Mouse (Mus musculus) lung, embryonic 14.5 days (tissue): ENCODE data around the gene Sema6d. TPM values are rescaled to one million over a fixed set of nuclear protein-coding genes. Genes with fewer than 3 reads are reported as not detected.
A peak's percentile ranks its signal among the peaks of the same experiment; 100 is the strongest.

ENCODE experiments used
- ATAC-seq: fragments of 200-750 bp; cut with Nextera tagmentation; 2 replicates; pipeline ENCODE4 v1.8.0; 2017; ENCODE audit warnings: mild to moderate bottlenecking, moderate TSS enrichment, moderate library complexity; ENCODE audit not compliant: insufficient read depth
- DNase-seq: peaks from one replicate; pipeline ENCODE4 v3.0.0-alpha.2; 2015
- H3K27ac ChIP-seq: fragments of 300-500 bp; sonication (generic); 2 replicates; pipeline ENCODE4 v1.5.1; 2014; ENCODE audit warnings: low read depth, mild to moderate bottlenecking, moderate library complexity
- H3K27me3 ChIP-seq: fragments of 300-500 bp; sonication (generic); 2 replicates; pipeline ENCODE4 v1.6.1; 2014; ENCODE audit warnings: low read length, control low read depth; ENCODE audit not compliant: insufficient read depth
- H3K36me3 ChIP-seq: fragments of 300-500 bp; sonication (generic); 2 replicates; pipeline ENCODE4 v1.6.1; 2014; ENCODE audit warnings: control low read depth; ENCODE audit not compliant: insufficient read depth
- H3K4me1 ChIP-seq: fragments of 300-500 bp; sonication (generic); 2 replicates; pipeline ENCODE4 v1.6.1; 2014; ENCODE audit warnings: antibody characterized with exemption, control low read depth; ENCODE audit not compliant: insufficient read depth
- H3K4me2 ChIP-seq: fragments of 300-500 bp; sonication (generic); 2 replicates; pipeline ENCODE4 v1.6.1; 2014; ENCODE audit warnings: mild to moderate bottlenecking
- H3K4me3 ChIP-seq: fragments of 300-500 bp; sonication (generic); 2 replicates; pipeline ENCODE4 v1.5.1; 2014; ENCODE audit warnings: low read depth, low read length
- H3K9ac ChIP-seq: fragments of 300-500 bp; sonication (generic); 2 replicates; pipeline ENCODE4 v1.6.1; 2014
- H3K9me3 ChIP-seq: fragments of 300-500 bp; sonication (generic); 2 replicates; pipeline ENCODE4 v1.6.1; 2016; ENCODE audit warnings: low read depth, low read length, control low read depth
- CTCF ChIP-seq: IDR thresholded peaks from 2 replicates; pipeline ENCODE4 v1.5.1; 2016; ENCODE audit warnings: antibody characterized with exemption, low read depth
- WGBS: fragments of 180-500 bp; shearing (Covaris S2); extraction: QIAGEN DNeasy Blood & Tissue Kit; methylation state at CpG from one replicate; pipeline ENCODE4 v1.1.7; 2014; 5-methylcytosine and 5-hydroxymethylcytosine counted together
- polyA plus RNA-seq: library from polyadenylated mRNA; unstranded; fragments of >200 nt; fragmentation: Nextera tagmentation; extraction: Ambion mirVana; gene quantifications from 2 replicates; pipeline ENCODE4 v1.2.1, GENCODE M21; 2014

Sema6d gene
- polyA plus RNA-seq, 1 experiment from 2014 or later: 26.7 TPM

DNA sequence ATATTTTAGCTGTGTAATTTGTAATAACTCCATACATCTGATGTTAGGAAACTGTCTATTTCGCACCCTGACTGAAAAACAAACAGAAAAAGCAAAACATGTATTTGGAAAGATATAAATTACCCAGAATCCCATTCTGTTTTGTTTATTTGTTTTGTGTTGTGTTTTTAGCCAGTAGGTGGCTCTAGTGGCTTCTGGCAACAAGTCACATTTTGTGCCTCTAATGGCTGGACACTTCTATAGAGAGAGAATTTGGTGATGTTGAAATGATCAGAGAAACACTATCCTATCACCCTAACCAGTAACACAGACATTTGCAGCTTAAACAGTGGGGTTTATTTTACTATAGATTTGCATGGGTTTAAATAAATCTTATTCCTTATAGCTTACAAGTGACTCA is 515.6 kb downstream of the Sema6d start:
- no peak overlapping the region for H3K4me2 ChIP-seq
- no peak overlapping the region for H3K9ac ChIP-seq
- TF ChIP-seq CTCF: peak; percentile 25; the same call in 1 of the 2 replicates
- no peak for ATAC-seq
- 78% methylated on average over 1 of the region's 1 CpGs for WGBS
- no peak overlapping the region for H3K4me3 ChIP-seq
- H3K36me3 ChIP-seq: no peaks in the 10 kb centered on the region
- DNase-seq: peak; percentile 27
- H3K27me3 ChIP-seq: no peaks in the 10 kb centered on the region
- H3K4me1 ChIP-seq: no peaks in the 10 kb centered on the region
- H3K27ac ChIP-seq: no peak overlapping the region
- no peaks in the 10 kb centered on the region for H3K9me3 ChIP-seq

DNA sequence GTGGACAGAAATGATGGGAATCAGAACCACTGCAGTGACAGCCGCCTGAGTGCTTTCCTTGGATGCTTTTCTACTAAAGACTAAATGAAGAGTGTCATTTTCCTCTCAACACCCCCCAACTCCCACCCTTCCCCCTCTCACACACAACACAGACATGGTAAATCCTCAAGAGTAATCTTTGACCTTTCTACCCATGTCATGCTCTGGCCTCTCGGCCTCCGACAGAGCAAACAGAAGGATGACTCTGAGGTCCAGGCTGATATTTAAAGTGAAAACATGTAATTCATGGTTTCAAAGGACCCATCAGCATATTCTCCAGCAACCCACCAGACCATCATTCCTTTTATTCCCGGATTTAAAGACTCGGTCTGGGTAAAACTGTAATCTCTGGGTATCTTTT is 518.2 kb downstream of the Sema6d start:
- 61% methylated on average over 5 of the region's 5 CpGs for WGBS
- TF ChIP-seq CTCF: no peak

GRCm38 (mm10) chr2:124608546-124608945 is 518.8 kb downstream of the Sema6d start:
- no peak overlapping the region for H3K9ac ChIP-seq
- H3K36me3 ChIP-seq: no peaks in the 10 kb centered on the region
- H3K9me3 ChIP-seq: no peaks in the 10 kb centered on the region
- H3K4me1 ChIP-seq: peaks cover 3% of the 10 kb centered on the region; the same call in 1 of the 2 replicates
- peak overlapping the region; percentile 80; the same call in 1 of the 2 replicates for H3K4me2 ChIP-seq
- no peak for TF ChIP-seq CTCF
- H3K4me3 ChIP-seq: no peak overlapping the region
- H3K27ac ChIP-seq: no peak overlapping the region
- DNase-seq: peak; percentile 36
- no peaks in the 10 kb centered on the region for H3K27me3 ChIP-seq
- ATAC-seq: no peak
- 46% methylated on average over 4 of the region's 4 CpGs for WGBS

More for the DNA sequence above, 518.2 kb downstream of the Sema6d start:
- Histone ChIP-seq H3K9me3 (no peaks in the 10 kb centered on the region), H3K4me1 (peaks cover 2% of the 10 kb centered on the region; the same call in 1 of the 2 replicates), H3K36me3 (no peaks in the 10 kb centered on the region), H3K9ac (no peak overlapping the region), H3K27ac (no peak overlapping the region), H3K4me3 (no peak overlapping the region), H3K27me3 (no peaks in the 10 kb centered on the region), H3K4me2 (no peak overlapping the region)
- no peak for ATAC-seq
- no peak for DNase-seq

DNA sequence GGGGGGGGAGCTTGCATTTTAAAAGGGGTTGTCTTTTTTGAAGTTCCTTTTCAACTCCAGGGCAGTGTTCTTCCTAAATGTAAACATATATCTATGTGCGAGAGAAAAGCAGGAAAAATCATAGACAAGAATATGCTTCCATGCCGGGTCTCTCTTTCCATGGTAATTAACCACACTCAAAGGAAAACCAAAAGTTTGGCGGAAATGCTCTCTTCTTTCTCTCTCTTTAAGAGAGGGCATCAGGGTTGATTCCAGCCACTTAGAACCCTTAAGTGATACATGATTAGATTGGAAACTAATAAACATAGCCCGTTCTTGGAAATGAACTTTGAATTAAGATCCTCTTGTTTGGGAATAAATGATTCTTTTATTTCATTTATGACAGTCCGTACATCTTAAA is 519.2 kb downstream of the Sema6d start:
- WGBS: 13% methylated on average over 5 of the region's 5 CpGs
- Histone ChIP-seq H3K4me2 (peak overlapping the region; percentile 80), H3K4me3 (peak overlapping the region; percentile 75), H3K9me3 (no peaks in the 10 kb centered on the region), H3K4me1 (peaks cover 8% of the 10 kb centered on the region; the same call in 1 of the 2 replicates), H3K27me3 (no peaks in the 10 kb centered on the region), H3K36me3 (no peaks in the 10 kb centered on the region), H3K9ac (peak overlapping the region; percentile 83; the same call in 1 of the 2 replicates), H3K27ac (peak overlapping the region; percentile 98; the same call in 1 of the 2 replicates)
- DNase-seq: peak; percentile 50
- TF ChIP-seq CTCF: no peak
- no peak for ATAC-seq

DNA sequence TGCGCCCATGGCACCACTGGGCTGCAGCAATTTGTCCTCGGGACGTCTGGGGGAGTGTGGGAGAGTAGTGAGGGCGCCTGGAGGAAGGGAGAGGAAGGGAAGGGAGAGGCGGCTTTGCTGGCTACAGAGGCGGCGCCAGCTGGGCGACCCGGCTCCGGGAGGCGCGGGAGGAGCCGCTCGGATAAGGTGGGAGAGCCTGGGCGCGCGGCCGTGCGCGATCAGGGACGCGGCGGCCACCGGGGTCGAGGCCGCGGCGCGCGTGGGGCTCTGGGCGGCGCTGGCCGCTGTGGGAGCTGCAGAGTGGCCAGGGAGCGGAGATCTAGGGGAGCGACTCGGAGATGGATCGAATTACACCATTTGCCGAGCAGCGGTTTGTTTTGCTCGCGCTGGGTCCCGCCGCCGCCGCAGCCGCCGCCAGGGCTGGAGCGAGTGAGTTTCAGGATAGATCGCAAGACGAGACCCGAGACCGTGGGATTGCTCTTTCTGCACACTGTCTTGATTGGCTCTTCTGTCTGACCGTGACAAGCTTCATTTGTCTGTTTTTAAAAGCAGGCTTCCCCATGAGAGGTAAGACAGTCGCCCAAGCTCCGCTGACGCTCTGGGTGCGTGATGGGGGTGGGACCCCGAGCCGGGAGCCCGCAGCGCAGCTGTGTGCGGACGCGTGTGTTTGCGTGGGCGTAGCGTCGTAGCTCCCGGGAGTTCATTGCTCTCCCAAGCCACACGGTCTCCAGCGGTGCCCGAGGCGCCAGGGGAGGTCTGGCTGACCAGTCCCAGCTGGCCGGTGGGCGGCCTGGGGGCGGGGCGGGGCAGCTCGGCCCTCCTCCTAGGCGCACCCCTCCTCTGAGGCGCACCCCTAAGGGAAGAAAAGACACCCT is 520.2 kb downstream of the Sema6d start:
- peak overlapping the region; percentile 98 for H3K27ac ChIP-seq
- peak overlapping the region; percentile 75 for H3K4me3 ChIP-seq
- no peak; the same call in 1 of the 2 replicates for TF ChIP-seq CTCF
- peaks cover 8% of the 10 kb centered on the region; the same call in 1 of the 2 replicates for H3K4me1 ChIP-seq
- no peaks in the 10 kb centered on the region for H3K27me3 ChIP-seq
- no peaks in the 10 kb centered on the region for H3K9me3 ChIP-seq
- no peaks in the 10 kb centered on the region for H3K36me3 ChIP-seq
- ATAC-seq: peak; percentile 96
- whole genome bisulfite sequencing: under 1% methylated on average over 79 of the region's 80 CpGs
- H3K9ac ChIP-seq: peak overlapping the region; percentile 83
- peak overlapping the region; percentile 80 for H3K4me2 ChIP-seq
- peak; percentile 88 for DNase-seq

GRCm38 (mm10) chr2:124610586-124611105 is 520.9 kb downstream of the Sema6d start:
- Histone ChIP-seq H3K4me1 (peaks cover 8% of the 10 kb centered on the region; the same call in 1 of the 2 replicates), H3K9me3 (no peaks in the 10 kb centered on the region), H3K9ac (peak overlapping the region; percentile 83), H3K4me3 (peak overlapping the region; percentile 75), H3K36me3 (no peaks in the 10 kb centered on the region), H3K27ac (peak overlapping the region; percentile 98), H3K4me2 (peak overlapping the region; percentile 80), H3K27me3 (no peaks in the 10 kb centered on the region)
- under 1% methylated on average over 39 of the region's 39 CpGs for WGBS
- DNase-seq (peak; percentile 59), ATAC-seq (no peak; the same call in 1 of the 2 replicates)
- no peak for TF ChIP-seq CTCF

- peaks cover 8% of the 10 kb centered on the region; the same call in 1 of the 2 replicates for H3K4me1 ChIP-seq
- H3K4me2 ChIP-seq: peak overlapping the region; percentile 80
- no peak for TF ChIP-seq CTCF
- peak overlapping the region; percentile 75 for H3K4me3 ChIP-seq
- WGBS: 8% methylated on average over 13 of the region's 13 CpGs
- peak overlapping the region; percentile 98 for H3K27ac ChIP-seq
- no peaks in the 10 kb centered on the region for H3K9me3 ChIP-seq
- no peaks in the 10 kb centered on the region for H3K36me3 ChIP-seq
- DNase-seq (peak; percentile 44), ATAC-seq (no peak)
- H3K27me3 ChIP-seq: no peaks in the 10 kb centered on the region
- peak overlapping the region; percentile 83 for H3K9ac ChIP-seq
These were observed 521.5 kb downstream of the Sema6d start for GRCm38 (mm10) chr2:124611226-124611625.
